In genomic region chr4:39721524-39721923, GRCm38 (mm10) we compare ENCODE assay signal across 15 mouse cellular contexts.
"Had no signal": no experiment of that assay in that cellular context is flagged by ENCODE, and none has a peak within 500 bp of the region (broad histone marks: within the 10 kb centered on the region; RNA-seq: fewer than 3 reads in every experiment).

No protein-coding gene starts in this region.

- ATAC-seq: intestine, embryonic 16.5 days had no signal

- H3K36me3 ChIP-seq: liver, embryonic 13.5 days; midbrain, embryonic 12.5 days; stomach, embryonic 15.5 days had no signal

- H3K9ac ChIP-seq: liver, embryonic 13.5 days; midbrain, embryonic 12.5 days; stomach, embryonic 15.5 days had no signal

- H3K4me1 ChIP-seq: liver, embryonic 13.5 days; midbrain, embryonic 12.5 days; stomach, embryonic 15.5 days had no signal

- H3K9me3 ChIP-seq: liver, embryonic 13.5 days; midbrain, embryonic 12.5 days; stomach, embryonic 15.5 days had no signal

- DNase-seq: kidney, adult 2 months; kidney, postnatal 36 days; layer of hippocampus, postnatal 36 days; liver, embryonic 13.5 days; lung, adult 2 months; lung, postnatal 14 days; retina, postnatal 1 day; right cerebral cortex, postnatal 25 days; spleen, adult 18-20 months; thymus, postnatal 25 days had no signal

- H3K27me3 ChIP-seq: liver, embryonic 13.5 days; midbrain, embryonic 12.5 days; stomach, embryonic 15.5 days had no signal

- H3K27ac ChIP-seq: kidney, postnatal 0 days; left cerebral cortex, adult 2 months; liver, embryonic 13.5 days; midbrain, embryonic 12.5 days; stomach, embryonic 15.5 days had no signal

- H3K4me3 ChIP-seq: left cerebral cortex, adult 2 months; liver, embryonic 13.5 days; midbrain, embryonic 12.5 days; stomach, embryonic 15.5 days had no signal

- H3K4me2 ChIP-seq: liver, embryonic 13.5 days; midbrain, embryonic 12.5 days; stomach, embryonic 15.5 days had no signal
